Mouse (Mus musculus) CH12F3 (cell line): Measurements from ENCODE around the gene Brix1.
"Not testable (repeated sequence)": the region's sequence is repeated elsewhere in the genome, so short reads cannot be mapped to it uniquely, and the experiment has no call there.

Experiments
- in situ Hi-C: fragments of 300-500 bp; cut with MboI; formaldehyde crosslinking; loops from 2 replicates; pipeline ENCODE4 v1.14.3; 2020; ENCODE audit warnings: low sequenced_read_pairs

Brix1 gene

DNA sequence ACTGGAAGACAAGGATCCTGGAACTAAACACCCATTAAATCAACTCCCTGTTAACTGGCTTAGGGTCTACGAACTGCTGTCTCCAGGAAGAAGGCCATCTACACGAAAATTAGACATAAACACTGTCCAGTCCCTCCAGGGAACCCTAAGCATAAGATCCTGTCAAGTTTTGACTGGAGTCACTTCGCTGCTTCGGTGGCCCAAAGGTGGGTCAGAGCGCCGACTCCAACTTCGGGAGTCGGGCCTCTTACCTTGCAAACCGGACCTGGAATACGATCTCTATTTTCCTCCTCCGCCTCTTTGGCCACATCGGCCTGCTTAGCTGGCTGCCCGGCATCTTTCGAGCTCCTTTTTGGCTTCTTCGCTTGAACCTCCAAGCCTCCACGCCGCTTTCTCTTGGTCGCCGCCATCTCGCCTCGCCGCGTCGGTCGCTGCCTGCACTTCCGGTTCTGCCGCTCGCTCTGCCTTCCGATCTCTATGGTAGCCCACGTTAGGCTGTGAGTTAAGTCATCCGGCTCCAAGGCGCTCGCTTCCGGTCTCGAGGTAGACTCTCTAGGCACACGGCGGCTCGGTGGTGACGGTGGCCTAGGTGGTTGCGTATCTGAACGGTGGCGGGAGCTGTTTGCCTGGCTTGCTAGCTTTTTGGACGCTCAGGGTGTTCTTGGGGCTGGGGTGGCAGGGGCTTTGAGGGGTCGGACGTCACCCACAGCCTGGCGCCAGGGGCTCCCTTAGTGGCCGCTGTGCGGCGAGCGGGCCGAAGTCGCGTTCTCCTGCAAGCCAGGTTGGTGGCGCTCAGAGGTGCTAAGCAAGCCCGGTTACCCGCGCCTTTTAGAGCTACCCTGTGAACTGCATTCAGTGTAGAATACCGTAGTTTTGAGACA lies at the start of gene Brix1, which contains the start of gene Rad1:
TSS of gene Brix1 (minus strand) at position 464 of the 881 bp plus-strand sequence.
TSS of gene Rad1 (plus strand) at position 535 of the 881 bp plus-strand sequence.
- in situ Hi-C loops, result loop anchor here (25.0 kb wide), 1 partner anchor 902 kb away; the partner anchor contains the start of gene Tars

DNA sequence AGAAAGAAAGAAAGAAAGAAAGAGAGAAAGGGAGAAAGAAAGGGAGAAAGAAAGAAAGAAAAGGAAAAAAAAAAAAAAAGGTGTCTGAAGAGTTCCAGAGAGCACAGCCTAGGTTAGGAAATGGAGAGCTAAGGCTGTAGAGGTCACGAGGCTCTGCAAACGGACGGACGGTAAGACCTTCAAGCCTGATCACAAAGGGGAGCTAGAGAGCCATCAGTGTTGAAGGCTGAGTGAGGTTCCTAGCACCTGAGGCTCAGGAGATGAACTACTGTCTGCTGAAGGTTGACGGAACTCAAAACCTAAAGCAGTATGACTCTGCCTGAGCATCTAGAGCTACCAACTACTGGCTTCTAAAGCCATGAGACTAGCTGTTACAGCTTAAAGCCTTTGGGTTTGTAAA lies 48.8 kb upstream of the Brix1 start:
- in situ Hi-C loops, result no loop called here

DNA sequence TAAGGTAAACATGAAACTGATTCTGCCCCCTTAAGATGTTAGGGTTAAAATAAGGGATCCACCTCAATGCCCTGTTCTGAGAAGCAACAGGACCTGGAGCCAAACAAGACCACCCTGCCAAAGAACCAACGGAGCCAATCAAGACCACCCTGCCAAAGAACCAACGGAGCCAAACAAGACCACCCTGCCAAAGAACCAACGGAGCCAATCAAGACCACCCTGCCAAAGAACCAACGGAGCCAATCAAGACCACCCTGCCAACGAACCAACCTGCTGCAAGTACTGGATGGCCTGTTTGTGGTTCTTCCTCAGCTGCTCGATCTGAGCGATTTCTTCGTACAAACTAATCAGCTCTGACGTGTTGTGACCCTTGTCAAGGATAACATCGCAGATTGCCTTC lies 47.6 kb upstream of the Brix1 start:
- in situ Hi-C loops, result not testable (repeated sequence)

DNA sequence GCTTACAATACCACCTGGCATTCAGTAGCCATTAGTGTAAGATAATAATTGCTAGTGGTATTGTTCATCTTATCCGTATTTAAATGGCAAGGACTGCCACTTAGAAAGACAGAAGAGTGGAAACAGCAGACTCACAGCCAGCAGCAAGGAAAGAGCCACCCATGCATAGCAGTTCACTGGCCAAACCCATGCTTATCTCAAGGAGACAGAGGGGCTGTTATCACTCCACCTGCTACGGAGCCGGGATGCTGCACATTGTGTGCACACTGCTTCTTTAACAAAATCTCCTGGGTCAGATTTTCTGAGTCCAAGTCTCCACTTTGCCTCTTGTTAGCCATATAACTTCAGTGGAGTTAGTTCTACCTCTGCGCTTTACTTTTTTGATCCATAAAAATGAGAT lies 45.6 kb upstream of the Brix1 start:
- in situ Hi-C loops, result no loop called here

DNA sequence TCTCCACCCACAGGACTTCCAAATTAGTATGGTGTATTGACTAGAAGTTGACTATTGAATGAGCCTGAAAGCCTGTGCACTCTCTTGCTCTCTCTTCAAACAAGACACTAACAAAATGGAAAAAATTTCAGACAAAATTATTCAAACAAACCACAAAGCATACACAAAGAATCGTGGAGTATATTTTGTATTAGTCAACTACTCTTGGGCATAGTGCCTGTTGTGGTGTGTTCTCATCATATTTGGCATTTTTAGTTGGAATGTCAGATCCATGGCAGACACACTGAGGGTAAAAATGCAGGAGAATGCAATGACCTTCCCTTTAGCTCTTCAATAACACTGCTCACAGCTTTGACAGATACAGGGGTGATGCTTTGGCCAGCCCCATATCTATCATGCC lies 40.1 kb upstream of the Brix1 start:
- in situ Hi-C loops, result no loop called here

DNA sequence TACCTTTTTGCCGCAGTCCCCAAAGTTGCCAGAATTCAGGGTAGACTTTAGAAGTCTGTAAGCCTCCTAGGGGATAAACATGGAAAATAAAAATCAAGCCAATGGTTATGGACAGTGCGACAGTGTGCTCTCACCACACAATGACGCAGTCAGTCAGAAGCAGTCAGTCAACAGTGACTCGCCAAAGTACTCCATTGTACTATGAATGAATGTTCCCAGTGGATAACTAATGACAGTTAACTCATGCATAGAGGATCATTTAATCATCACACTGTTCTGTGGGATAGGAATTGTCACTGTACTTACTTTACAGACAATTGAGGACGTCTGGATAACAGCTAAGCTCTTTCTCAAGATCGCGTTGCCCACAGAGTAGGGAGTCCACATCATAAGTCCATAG lies 29.4 kb upstream of the Brix1 start:
- in situ Hi-C loops, result no loop called here

DNA sequence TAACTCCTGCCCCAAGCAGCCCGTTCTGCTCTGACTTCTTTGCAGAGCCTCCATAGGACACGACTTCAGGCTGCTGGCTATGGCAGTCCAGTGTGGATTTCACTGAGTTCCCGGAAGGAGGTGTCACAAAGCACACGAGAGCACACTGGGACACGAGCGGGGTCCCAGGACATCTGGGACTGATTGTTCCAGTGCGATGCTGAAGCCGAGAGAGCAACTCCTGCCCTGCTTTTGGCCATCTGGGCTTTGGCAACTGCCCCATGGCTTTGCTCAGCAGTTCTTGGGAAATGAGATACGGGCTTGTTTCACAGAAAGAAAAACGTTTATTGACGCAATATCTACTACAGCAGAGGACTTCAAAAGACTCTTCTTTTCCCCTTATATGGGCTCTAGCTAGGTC lies 20.4 kb upstream of the Brix1 start:
- in situ Hi-C loops, result no loop called here

DNA sequence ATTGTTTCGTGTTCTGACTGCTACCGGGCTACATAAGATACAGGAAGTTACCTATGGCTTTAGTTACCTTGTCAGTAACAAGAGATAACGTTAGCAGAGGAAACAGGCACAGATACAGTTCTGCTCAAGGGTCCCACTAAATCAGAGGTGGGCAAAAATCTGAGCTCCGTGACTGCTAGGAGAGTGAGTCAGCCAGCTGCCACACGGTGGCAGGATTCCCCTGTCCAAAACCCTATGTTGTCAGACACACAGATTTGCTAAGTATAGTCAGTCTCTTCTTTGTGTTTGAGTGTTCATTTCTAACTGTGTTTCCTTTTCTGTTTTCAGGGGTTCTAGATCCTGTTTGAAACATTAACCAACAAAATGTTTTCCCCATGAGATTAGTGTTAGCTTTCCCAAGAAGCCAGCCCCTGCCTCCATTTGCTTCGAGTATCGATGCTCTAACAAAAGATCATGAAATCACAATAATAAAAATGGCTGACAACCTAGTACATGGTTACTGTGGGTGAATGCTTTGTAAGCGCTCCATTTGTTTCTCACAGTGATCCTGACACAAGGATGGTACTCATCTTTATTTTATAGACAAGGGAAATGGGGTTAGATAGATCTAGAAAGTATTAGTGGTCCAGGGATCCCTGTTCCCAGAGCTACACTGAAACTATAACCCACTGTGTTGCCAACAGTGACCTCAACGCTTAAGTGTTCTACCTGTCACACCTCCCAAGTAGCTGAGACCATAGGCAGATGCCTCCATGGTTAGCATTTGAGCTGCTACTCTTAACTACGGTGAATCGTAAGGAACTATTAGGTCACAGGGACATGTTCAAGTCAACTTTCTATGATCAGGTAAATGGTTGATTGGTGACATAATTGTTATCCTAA lies 15.3 kb upstream of the Brix1 start:
- in situ Hi-C loops, result no loop called here

DNA sequence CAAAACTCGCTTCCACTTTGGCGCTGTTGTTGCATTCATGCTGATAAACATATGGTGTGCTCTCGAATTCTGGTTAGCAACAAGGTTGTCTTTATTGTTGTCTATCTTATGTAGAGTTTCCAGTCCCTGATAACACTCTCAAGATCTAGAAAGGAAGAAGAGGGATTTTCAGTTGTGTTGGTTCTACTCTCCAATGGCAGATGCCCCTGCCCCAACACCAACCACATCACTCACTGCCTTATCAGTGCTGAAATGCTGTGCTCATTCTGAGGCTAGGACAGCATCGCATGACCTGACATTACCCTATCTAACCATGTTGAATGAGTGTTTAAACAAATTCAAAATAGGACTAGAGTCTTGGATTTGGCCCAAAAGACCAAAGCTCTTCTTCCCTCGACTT lies 14.3 kb upstream of the Brix1 start:
- in situ Hi-C loops, result no loop called here

DNA sequence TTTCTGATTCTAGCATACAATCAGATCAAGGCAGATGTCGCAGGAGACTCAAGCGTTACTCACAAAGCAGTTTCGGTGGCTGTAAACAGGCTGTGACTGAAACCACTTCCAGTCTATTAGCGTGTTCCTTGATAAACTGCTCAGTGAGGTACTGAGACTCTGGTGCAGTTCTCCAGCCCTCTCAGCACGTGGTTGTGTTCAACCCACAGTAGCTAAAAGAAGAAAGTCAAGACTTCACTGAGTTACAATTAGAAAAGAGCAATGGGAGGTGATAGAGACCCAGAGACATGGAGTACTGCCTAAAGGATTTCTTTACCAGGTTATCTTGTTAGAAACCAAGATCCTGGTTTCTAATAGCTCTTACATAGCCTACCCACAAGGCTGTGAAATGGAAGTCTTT lies 13.8 kb upstream of the Brix1 start:
- in situ Hi-C loops, result loop anchor here (10.0 to 25.0 kb wide), 2 partner anchors 395 to 888 kb away; partner anchors contain the start of gene Tars

DNA sequence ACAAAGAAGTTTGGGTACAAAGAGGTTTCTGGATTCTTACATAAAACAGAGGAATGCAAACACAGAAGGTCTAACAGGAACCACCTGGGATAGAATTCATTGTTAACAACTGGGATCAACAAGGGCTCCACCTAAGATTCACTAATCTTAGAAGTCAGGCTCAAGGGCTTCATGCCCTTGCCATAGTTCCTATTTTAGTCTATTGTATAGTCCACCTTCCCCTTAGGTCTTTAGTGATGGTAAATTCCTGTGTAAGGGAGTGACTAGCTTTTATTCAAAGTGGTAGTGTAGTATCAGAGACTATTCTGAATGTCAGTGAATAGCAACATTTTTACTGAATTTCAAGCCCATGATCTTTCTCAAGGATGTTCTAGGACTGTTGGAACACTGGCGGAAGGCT lies 10.9 kb upstream of the Brix1 start:
- in situ Hi-C loops, result loop anchor here (10.0 to 25.0 kb wide), 2 partner anchors 398 to 891 kb away; partner anchors contain the start of gene Tars

DNA sequence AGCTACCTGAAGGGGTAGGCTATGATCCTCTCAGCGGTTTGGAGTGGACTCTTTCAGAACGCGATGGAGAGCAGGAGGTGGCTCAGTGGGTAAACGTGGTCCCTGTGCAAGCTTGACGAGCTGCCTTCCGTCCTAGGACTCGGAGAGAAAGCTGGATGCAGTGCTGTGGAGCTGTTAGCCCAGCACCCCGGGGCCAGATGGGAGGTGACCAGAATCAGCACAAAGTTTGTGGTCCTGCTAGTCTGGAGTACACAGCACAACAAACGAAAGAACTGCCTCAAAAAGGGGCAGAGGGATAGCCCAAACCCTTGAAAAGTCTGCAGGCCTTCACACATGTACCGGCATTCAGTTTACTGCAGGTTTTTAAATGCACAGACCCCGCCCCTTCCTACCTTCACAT lies 10.2 kb upstream of the Brix1 start:
- in situ Hi-C loops, result loop anchor here (10.0 to 25.0 kb wide), 2 partner anchors 399 to 891 kb away; partner anchors contain the start of gene Tars

DNA sequence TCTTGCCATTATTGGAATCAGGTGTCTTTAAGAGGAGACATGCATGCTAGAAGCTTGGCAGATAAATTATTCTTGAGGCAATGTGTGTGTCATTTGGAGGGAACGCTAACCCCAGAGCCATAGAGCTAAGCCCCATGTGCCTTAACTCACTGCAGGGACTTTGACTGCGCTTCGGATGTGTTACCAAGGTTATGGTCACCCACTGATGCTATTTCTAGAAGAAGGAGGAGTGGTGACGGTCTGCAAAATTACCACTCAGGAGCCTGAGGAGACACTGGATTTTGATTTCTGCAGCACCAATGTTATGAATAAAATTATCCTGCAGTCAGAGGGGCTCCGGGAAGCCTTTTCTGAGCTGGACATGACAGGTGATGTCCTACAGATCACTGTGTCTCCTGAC lies 4.4 kb upstream of the Brix1 start:
- in situ Hi-C loops, result loop anchor here (10.0 to 25.0 kb wide), 2 partner anchors 405 to 897 kb away; partner anchors contain the start of gene Tars

DNA sequence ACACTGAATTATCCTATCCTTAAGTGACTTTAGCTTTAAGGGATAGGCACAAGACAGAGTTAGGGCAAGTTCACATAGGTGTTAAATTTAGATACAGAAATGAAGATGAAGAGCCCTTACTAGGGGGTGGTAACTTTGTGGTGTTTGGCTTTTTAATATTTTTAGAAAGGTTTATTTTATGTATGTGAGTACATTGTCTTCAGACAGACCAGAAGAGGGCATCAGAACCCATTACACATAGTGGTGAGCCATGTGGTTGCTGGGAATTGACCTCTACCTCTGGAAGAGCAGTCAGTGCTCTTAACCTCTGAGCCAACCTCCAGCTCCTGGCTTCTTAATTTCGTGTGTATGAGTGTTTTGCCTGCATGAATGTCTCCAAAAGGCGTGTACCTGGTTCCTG lies 1.5 kb upstream of the Brix1 start:
- in situ Hi-C loops, result loop anchor here (25.0 kb wide), 1 partner anchor 900 kb away; the partner anchor contains the start of gene Tars

DNA sequence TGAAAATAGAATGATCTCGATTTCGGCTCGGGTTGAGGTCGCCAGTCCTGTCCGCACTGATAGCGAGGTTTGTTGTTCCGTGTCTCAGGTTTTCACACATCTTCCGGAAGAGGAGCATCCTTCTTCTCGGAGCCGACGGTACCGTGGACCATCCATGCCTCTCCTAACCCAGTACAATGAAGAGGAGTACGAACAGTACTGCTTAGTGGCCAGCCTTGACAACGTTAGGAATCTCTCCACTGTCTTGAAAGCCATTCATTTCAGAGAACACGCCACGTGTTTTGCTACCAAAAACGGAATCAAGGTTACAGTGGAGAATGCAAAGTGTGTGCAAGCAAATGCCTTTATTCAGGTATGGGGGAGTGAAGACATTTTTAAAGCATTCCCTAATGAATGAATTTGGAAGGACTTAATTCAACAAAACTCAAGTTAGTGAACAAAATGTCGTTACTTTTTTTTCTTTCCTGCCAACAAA lies 655 bp upstream of the Brix1 start:
- in situ Hi-C loops, result loop anchor here (25.0 kb wide), 1 partner anchor 901 kb away; the partner anchor contains the start of gene Tars

DNA sequence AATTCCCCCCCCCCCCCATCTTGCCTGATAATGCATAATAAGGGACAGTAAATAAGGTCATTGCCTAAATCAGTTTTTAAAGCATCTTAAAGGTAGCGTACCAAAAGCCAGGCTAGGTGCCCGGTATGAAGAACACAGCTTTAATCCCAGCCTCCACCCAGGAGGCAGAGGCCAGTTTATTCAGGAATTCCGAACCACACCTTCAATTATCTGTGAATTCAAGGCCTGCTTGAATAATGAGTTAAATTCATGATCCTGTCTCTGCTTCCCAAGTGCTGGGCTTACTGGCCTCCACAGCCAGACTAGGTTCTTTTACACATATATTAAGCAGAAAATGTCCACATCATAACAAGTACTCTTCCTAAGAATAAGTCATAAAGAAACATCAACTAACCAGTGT lies 14.8 kb downstream of the Brix1 start:
- in situ Hi-C loops, result no loop called here

DNA sequence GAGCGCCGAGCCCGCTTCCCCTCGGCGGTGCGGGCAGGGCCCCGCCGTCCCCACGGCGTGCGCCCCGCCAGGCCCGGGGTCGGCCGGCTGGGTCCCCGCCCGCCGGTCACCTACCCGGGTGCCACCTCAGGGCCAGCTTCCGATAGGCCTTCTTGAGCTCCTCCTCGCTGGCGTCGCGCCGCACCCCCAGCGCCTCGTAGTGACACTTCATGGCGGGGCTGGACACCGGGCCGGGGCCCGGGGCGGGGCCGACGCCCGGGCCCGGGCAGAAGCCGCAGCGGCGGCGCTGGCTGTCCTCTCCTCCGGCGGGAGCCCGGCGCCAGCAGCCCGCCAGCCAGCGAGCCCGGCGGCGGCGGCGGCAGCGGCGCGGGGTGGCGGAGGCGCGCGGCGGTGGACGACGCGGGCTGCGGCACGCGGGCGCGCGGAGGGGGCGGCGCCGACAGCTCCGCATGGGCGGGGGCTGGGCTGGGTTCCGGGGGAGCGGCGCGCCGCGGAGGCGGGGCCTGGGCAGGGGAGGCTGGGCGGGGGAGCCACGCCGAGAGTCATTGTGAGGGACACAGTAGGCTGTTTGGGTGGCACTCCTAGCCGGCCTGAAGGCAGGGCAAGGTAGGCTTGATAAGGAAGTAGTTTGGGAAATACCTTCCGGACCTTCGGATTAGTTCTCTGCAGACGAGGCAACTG lies 15.5 kb downstream of the Brix1 start, which contains the start of gene Dnajc21:
TSS of gene Dnajc21 (minus strand) at position 366 of the 681 bp plus-strand sequence.
- in situ Hi-C loops, result no loop called here

DNA sequence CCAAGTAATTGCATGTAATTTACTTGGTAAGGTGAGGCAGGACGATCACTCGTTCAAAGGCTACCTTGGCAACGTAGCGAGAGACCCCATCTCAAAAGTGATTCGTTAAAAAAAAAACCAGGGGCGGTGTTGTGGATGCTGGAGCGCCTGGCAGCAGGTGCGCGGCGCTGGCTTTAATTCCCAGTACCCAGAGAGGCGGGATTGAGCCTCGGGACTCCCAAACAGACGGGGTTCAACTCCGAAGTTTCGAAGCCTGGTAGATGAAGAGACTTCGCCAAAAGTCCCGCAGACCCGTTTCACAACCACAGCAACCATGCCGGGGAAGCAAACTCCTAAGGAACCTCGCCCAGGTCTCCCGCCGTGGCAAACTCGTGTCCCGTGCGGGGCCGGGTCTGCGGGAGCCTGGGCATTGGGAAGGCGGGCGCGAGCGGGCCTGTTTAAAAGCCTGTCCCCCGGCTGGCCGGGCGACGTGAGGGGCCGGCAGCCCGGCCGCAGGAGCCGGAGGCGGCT lies 16.1 kb downstream of the Brix1 start:
- in situ Hi-C loops, result no loop called here

DNA sequence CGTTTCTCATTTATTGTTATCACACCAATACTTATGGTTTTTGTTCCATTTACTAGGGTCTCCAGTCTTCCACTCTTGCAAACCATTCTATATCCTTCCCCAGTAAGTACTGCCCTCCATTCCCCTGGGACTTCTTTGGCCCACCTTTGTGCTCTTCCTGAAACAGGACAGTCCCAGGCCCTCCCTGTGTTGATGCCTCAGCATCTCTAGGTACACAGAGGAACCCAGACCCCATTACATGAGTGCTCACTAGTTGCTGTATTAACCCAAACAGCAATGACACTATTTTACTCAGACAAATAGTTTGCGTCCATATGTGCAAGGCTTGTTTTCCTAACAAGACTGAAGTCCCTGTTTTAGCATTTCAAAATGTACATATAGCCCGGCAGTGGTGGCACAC lies 17.0 kb downstream of the Brix1 start:
- in situ Hi-C loops, result no loop called here

DNA sequence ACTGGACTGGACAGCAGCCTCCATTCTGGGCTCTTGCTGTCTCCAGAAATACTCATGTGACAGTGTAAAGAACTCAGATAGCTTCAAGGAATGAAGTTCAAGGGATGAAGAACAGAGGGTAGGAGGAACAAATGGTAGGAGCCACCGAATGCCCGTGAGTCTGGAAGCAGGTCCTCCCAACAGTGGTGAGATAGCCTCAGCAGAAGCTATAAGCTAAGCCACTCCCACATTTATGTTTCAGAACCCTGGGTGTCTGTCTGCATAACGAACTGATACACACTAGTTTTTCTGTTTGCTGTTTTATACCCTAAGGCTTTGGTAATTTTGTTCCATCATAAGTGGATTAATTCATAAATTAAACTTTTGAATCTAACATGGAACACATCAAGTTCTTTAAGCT lies 21.1 kb downstream of the Brix1 start:
- in situ Hi-C loops, result no loop called here
